ENCODE assay signal across 8 mouse cellular contexts in the genomic region with DNA sequence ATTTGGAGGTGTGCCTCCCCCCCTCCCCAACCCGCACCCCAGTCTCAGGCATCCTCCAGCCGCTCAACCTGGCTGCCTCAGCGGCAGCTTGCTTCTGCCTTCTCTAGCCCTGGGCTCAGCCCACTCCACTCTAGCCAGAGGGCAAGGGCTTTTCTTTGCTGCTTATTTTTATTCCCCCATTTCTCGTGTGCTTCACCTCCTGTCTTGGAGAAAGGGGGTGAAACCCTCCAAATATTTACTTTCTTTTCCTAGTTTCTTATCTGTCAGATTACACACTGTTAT. TPM values are rescaled to one million over a fixed set of nuclear protein-coding genes. Genes with fewer than 3 reads are reported as not detected.
DNase-seq lines count a peak whose midpoint lies in the region; ATAC-seq and TF ChIP-seq lines count a peak whose summit lies in the region.

No protein-coding gene starts in this region.

- ATAC-seq in heart, embryonic 16.5 days (replicated peaks; ENCODE audit: extremely low read depth, insufficient read depth, low FRiP score): peak; percentile 49; the same call in 1 of the 2 replicates
- peak; percentile 72 for ATAC-seq in hindbrain, embryonic 16.5 days
- ATAC-seq in midbrain, embryonic 13.5 days: no peak; the same call in 1 of the 2 replicates

- H3K4me3 ChIP-seq in heart, embryonic 16.5 days (ENCODE audit: low read length): peak overlapping the region; percentile 66
- peak overlapping the region; percentile 52 for H3K4me3 ChIP-seq in bone marrow, adult 2 months (replicated peaks; ENCODE audit: control insufficient read depth, low read depth, low read length)
- H3K4me3 ChIP-seq in hindbrain, embryonic 16.5 days (ENCODE audit: low read length): peak overlapping the region; percentile 65
- peak overlapping the region; percentile 63 for H3K4me3 ChIP-seq in midbrain, embryonic 13.5 days (replicated peaks)

- peak overlapping the region; percentile 73 for H3K9ac ChIP-seq in heart, embryonic 16.5 days (ENCODE audit: low read length)
- H3K9ac ChIP-seq in hindbrain, embryonic 16.5 days (ENCODE audit: low read depth, low read length): peak overlapping the region; percentile 65
- peak overlapping the region; percentile 65 for H3K9ac ChIP-seq in midbrain, embryonic 13.5 days (replicated peaks)

- H3K9me3 ChIP-seq in heart, embryonic 16.5 days (replicated peaks; ENCODE audit: control insufficient read depth, low read length): no peaks in the 10 kb centered on the region
- H3K9me3 ChIP-seq in hindbrain, embryonic 16.5 days (ENCODE audit: control insufficient read depth, low read length): no peaks in the 10 kb centered on the region
- H3K9me3 ChIP-seq in midbrain, embryonic 13.5 days: no peaks in the 10 kb centered on the region

- 0% methylated on average over 4 of the region's 4 CpGs for WGBS in heart, embryonic 16.5 days
- WGBS in bone marrow, adult 2 months: 0% methylated on average over 4 of the region's 4 CpGs
- WGBS in hindbrain, embryonic 16.5 days: 0% methylated on average over 3 of the region's 4 CpGs
- WGBS in midbrain, embryonic 13.5 days: 0% methylated on average over 4 of the region's 4 CpGs

- no peak for TF ChIP-seq CTCF in bone marrow, adult 2 months (IDR thresholded peaks at IDR 0.05; ENCODE audit: control insufficient read depth, insufficient read depth, low read length)

- H3K36me3 ChIP-seq in heart, embryonic 16.5 days (ENCODE audit: control insufficient read depth, insufficient read depth): no peaks in the 10 kb centered on the region
- no peaks in the 10 kb centered on the region for H3K36me3 ChIP-seq in hindbrain, embryonic 16.5 days (ENCODE audit: control insufficient read depth, insufficient read depth, low read length)
- H3K36me3 ChIP-seq in midbrain, embryonic 13.5 days: no peaks in the 10 kb centered on the region

- DNase-seq in heart, postnatal 25 days (ENCODE audit: low spot score): no peak
- no peak for DNase-seq in right cerebral cortex, adult 18-20 months
- no peak for DNase-seq in adrenal gland, postnatal 36 days
- DNase-seq in layer of hippocampus, adult 9-10 months (ENCODE audit: low spot score): no peak

- intact Hi-C loops in heart, postnatal 25 days (cut with DNase I): no loop called here

- peak overlapping the region; percentile 92 for H3K4me2 ChIP-seq in heart, embryonic 16.5 days (ENCODE audit: low read depth, low read length)
- peak overlapping the region; percentile 94 for H3K4me2 ChIP-seq in hindbrain, embryonic 16.5 days (ENCODE audit: low read length)
- H3K4me2 ChIP-seq in midbrain, embryonic 13.5 days (replicated peaks): peak overlapping the region; percentile 80

- TF ChIP-seq POLR2A in bone marrow, adult 2 months (IDR thresholded peaks at IDR 0.05; ENCODE audit: borderline replicate concordance, control insufficient read depth, low read depth, low read length): no peak

- H3K27me3 ChIP-seq in heart, embryonic 16.5 days (ENCODE audit: control insufficient read depth, insufficient read depth, low read length): no peaks in the 10 kb centered on the region
- H3K27me3 ChIP-seq in hindbrain, embryonic 16.5 days (replicated peaks; ENCODE audit: control insufficient read depth, insufficient read depth, low read length): no peaks in the 10 kb centered on the region
- no peaks in the 10 kb centered on the region for H3K27me3 ChIP-seq in midbrain, embryonic 13.5 days

- H3K27ac ChIP-seq in heart, embryonic 16.5 days (ENCODE audit: low read length): no peak overlapping the region
- no peak overlapping the region for H3K27ac ChIP-seq in bone marrow, adult 2 months (ENCODE audit: control insufficient read depth, insufficient read depth, low read depth, low read length, poor library complexity)
- peak overlapping the region; percentile 29; the same call in 1 of the 2 replicates for H3K27ac ChIP-seq in hindbrain, embryonic 16.5 days (ENCODE audit: low read depth, low read length)
- H3K27ac ChIP-seq in midbrain, embryonic 13.5 days: no peak overlapping the region

- H3K4me1 ChIP-seq in heart, embryonic 16.5 days (ENCODE audit: control insufficient read depth, insufficient read depth, low read length): peaks cover 5% of the 10 kb centered on the region
- H3K4me1 ChIP-seq in bone marrow, adult 2 months (ENCODE audit: control insufficient read depth, insufficient read depth, low read length): no peaks in the 10 kb centered on the region; the same call in 1 of the 2 replicates
- H3K4me1 ChIP-seq in hindbrain, embryonic 16.5 days (ENCODE audit: control insufficient read depth, insufficient read depth, low read depth, low read length): no peaks in the 10 kb centered on the region; the same call in none of the 2 replicates
- peaks cover 21% of the 10 kb centered on the region for H3K4me1 ChIP-seq in midbrain, embryonic 13.5 days (replicated peaks)

RNA-seq across cellular contexts. Expression of gene Lrguk, which starts 0.4 kb away (rescaled TPM):
- polyA plus RNA-seq in heart, embryonic 16.5 days (2015; fragmentation: Nextera tagmentation; extraction: Ambion mirVana): 0.35 and 0.61 TPM in 2 replicates
- total RNA-seq in heart, postnatal 25 days (2021): under 1 TPM in 1 of 2 experiments, not detected in 1; 0.13 TPM
- polyA plus RNA-seq in bone marrow, adult 2 months (2011; ENCODE audit: insufficient read depth, insufficient read length, low replicate concordance, missing spikeins): not detected in 2 replicates
- polyA plus RNA-seq in hindbrain, embryonic 16.5 days (2015; fragmentation: Nextera tagmentation; extraction: Ambion mirVana): 0.90 and 1.2 TPM in 2 replicates
- 0.35 and 0.52 TPM in 2 replicates for polyA plus RNA-seq in midbrain, embryonic 13.5 days (2015; fragmentation: Nextera tagmentation; extraction: Ambion mirVana)
- total RNA-seq in adrenal gland, postnatal 36 days (2021): under 1 TPM; 0.43 to 0.60 TPM
